Mouse (Mus musculus): ENCODE results near the gene Orm2. TPM values are rescaled to one million over a fixed set of nuclear protein-coding genes. Genes with fewer than 3 reads are reported as not detected.

The Orm2 gene
- polyA plus RNA-seq, 1 experiment: not detected

DNA sequence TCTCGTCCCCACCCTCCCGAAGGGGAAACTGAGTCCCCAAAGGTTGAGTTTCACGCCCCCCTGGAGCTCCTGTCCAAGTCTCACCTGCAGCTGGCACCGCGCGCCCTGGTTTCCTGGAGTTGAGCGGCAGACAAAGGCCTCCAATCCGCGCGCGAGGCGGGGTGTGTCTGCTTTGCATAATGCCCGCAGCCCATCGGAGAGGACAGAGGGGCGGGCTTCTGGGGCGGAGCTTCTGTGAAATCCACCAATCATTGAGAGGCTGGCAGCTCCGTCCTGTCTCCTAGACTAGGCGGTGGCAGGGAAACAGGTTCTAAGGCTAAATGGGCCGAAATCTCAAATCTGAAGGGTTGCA is 48.3 kb downstream of the Orm2 start:
- Histone ChIP-seq H3K4me1 (ENCODE audit: control insufficient read depth, insufficient read depth, low read length) (peaks cover 7% of the 10 kb centered on the region), H3K27ac (ENCODE audit: control insufficient read depth, insufficient read depth, low read depth, low read length, poor library complexity) (peak overlapping the region; percentile 59), H3K4me3 (replicated peaks; ENCODE audit: control insufficient read depth, low read depth, low read length) (peak overlapping the region; percentile 77)
- peak; percentile 60; the same call in 1 of the 2 replicates for TF ChIP-seq POLR2A (IDR thresholded peaks at IDR 0.05; ENCODE audit: borderline replicate concordance, control insufficient read depth, low read depth, low read length)
- TF ChIP-seq CTCF (IDR thresholded peaks at IDR 0.05; ENCODE audit: control insufficient read depth, insufficient read depth, low read length): no peak
- under 1% methylated on average over 19 of the region's 19 CpGs for WGBS

DNA sequence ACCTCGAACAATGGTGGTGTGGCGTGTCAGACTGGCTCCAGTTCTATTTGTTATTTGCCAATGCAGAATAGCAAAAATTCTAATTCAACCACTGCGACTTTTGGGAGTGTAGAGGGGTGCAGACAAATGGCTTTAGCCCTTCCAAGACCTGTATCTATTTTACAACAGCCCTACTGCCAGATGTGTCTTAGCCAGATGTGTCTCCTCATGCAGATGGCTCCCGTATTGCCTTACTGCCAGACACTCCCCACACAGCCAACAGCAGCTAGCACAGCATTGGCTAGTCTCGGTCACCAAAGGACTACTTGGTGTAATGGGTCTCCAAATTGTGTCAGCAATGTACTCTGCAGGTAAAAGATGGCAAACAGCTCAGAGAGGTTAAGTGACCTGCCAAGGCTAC is 49.0 kb downstream of the Orm2 start:
- TF ChIP-seq POLR2A (IDR thresholded peaks at IDR 0.05; ENCODE audit: borderline replicate concordance, control insufficient read depth, low read depth, low read length) (no peak), CTCF (IDR thresholded peaks at IDR 0.05; ENCODE audit: control insufficient read depth, insufficient read depth, low read length) (no peak)
- 77% methylated on average over 5 of the region's 5 CpGs for WGBS
- Histone ChIP-seq H3K4me3 (replicated peaks; ENCODE audit: control insufficient read depth, low read depth, low read length) (no peak overlapping the region), H3K4me1 (ENCODE audit: control insufficient read depth, insufficient read depth, low read length) (peaks cover 2% of the 10 kb centered on the region; the same call in 1 of the 2 replicates), H3K27ac (ENCODE audit: control insufficient read depth, insufficient read depth, low read depth, low read length, poor library complexity) (no peak overlapping the region)

DNA sequence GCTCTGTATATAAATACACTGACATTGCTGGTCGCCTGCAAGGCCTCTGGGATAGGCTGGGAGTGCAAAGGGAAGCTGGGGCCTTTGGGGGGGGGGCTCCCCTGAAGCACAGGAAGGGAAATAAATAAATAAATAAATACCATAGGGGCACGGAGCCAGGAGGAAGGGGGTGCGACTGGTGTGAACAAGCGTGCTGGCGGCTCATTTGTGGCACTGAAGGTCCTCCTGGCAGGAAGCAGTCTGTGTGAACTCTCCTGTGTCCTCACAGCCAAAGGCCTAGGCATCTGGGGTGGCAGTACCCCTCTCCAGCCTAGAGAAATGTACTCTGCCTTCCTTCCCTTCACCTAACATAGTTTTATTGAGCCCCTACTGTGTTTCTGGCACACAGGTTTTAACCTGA is 52.7 kb downstream of the Orm2 start:
- 23% methylated on average over 5 of the region's 5 CpGs for WGBS
- Histone ChIP-seq H3K27ac (ENCODE audit: control insufficient read depth, insufficient read depth, low read depth, low read length, poor library complexity) (no peak overlapping the region), H3K4me3 (replicated peaks; ENCODE audit: control insufficient read depth, low read depth, low read length) (no peak overlapping the region), H3K4me1 (ENCODE audit: control insufficient read depth, insufficient read depth, low read length) (no peaks in the 10 kb centered on the region)
- TF ChIP-seq POLR2A (IDR thresholded peaks at IDR 0.05; ENCODE audit: borderline replicate concordance, control insufficient read depth, low read depth, low read length) (no peak), CTCF (IDR thresholded peaks at IDR 0.05; ENCODE audit: control insufficient read depth, insufficient read depth, low read length) (no peak)

Other genes with a start within 250 kb of the Orm2 start
- 2.6 and 11.2 TPM in 2 replicates for gene Ambp, start 207.7 kb upstream of the Orm2 start, polyA plus RNA-seq (2011; ENCODE audit: insufficient read depth, insufficient read length, low replicate concordance, missing spikeins)
- not detected in 2 replicates for gene Kif12, start 190.3 kb upstream of the Orm2 start, polyA plus RNA-seq (2011; ENCODE audit: insufficient read depth, insufficient read length, low replicate concordance, missing spikeins)
- gene Col27a1, start 148.4 kb upstream of the Orm2 start, polyA plus RNA-seq (2011; ENCODE audit: insufficient read depth, insufficient read length, low replicate concordance, missing spikeins): 3.1 and 6.6 TPM in 2 replicates
- 13.2 and 43.2 TPM in 2 replicates for gene Orm1, start 17.9 kb upstream of the Orm2 start, polyA plus RNA-seq (2011; ENCODE audit: insufficient read depth, insufficient read length, low replicate concordance, missing spikeins)
- gene Orm3, start 6.3 kb upstream of the Orm2 start, polyA plus RNA-seq (2011; ENCODE audit: insufficient read depth, insufficient read length, low replicate concordance, missing spikeins): not detected in 2 replicates
- gene Akna, start 40.9 kb downstream of the Orm2 start, polyA plus RNA-seq (2011; ENCODE audit: insufficient read depth, insufficient read length, low replicate concordance, missing spikeins): 34.5 and 61.0 TPM in 2 replicates
- 1.6 and 13.0 TPM in 2 replicates for gene Whrn, start 133.5 kb downstream of the Orm2 start, polyA plus RNA-seq (2011; ENCODE audit: insufficient read depth, insufficient read length, low replicate concordance, missing spikeins)
- 79.7 and 87.6 TPM in 2 replicates for gene Atp6v1g1, start 182.3 kb downstream of the Orm2 start, polyA plus RNA-seq (2011; ENCODE audit: insufficient read depth, insufficient read length, low replicate concordance, missing spikeins)
- gene Tmem268, start 196.3 kb downstream of the Orm2 start, polyA plus RNA-seq (2011; ENCODE audit: insufficient read depth, insufficient read length, low replicate concordance, missing spikeins): 5.6 and 8.5 TPM in 2 replicates
- gene Gm11213, start 242.8 kb downstream of the Orm2 start, polyA plus RNA-seq (2011; ENCODE audit: insufficient read depth, insufficient read length, low replicate concordance, missing spikeins): not detected in 2 replicates

Data from bone marrow, adult 2 months (tissue).